Mouse (Mus musculus) lung, adult 2 months (tissue): ENCODE results near the gene Basp1.

Experiments used
- CTCF ChIP-seq: fragments of 200-500 bp; IDR thresholded peaks from 2 replicates; pipeline ENCODE4 v1.5.1; 2011; ENCODE audit warnings: mild to moderate bottlenecking, low read length, control low read depth; ENCODE audit not compliant: insufficient read depth
- POLR2A ChIP-seq: fragments of 200-500 bp; IDR thresholded peaks from 2 replicates; pipeline ENCODE4 v1.6.1; 2011; ENCODE audit warnings: low read depth, mild to moderate bottlenecking, control low read depth, low read length, borderline replicate concordance; ENCODE audit errors: extremely low read depth

GRCm38 (mm10) chr15:25335277-25335676 lies 78.3 kb downstream of the Basp1 start:
- TF ChIP-seq CTCF (no peak), POLR2A (no peak)
